Mouse (Mus musculus): Measurements from ENCODE around the gene Sugp1.

- TF ChIP-seq REST (IDR thresholded peaks at IDR 0.05; ENCODE audit: insufficient read depth, insufficient read length) (no peak), E2F4 (IDR thresholded peaks at IDR 0.05; ENCODE audit: insufficient read depth) (no peak), POLR2A (IDR thresholded peaks at IDR 0.05; ENCODE audit: insufficient read length, low read depth) (no peak), MAX (IDR thresholded peaks at IDR 0.05; ENCODE audit: low read depth) (no peak)
These were observed 30.5 kb downstream of the Sugp1 start for GRCm38 (mm10) chr8:70073120-70073519.
